Mouse (Mus musculus) frontal cortex, postnatal 36 days (tissue): ENCODE measurements around the gene Hibadh.
"Not testable (repeated sequence)": the region's sequence is repeated elsewhere in the genome, so short reads cannot be mapped to it uniquely, and the experiment has no call there.

Source experiments
- DNase-seq, 2 experiments: peaks; one replicate each; pipeline ENCODE4 v3.0.0; 2022; ENCODE audit warnings: low spot score in 2 of 2

Gene Hibadh

GRCm38 (mm10) chr6:52640224-52640712 lies at the start of gene Hibadh:
Gene Hibadh (minus strand): TSS chr6:52640389.
- DNase-seq, result peak; percentile 95 to 96

GRCm38 (mm10) chr6:52686901-52687500 lies 46.8 kb upstream of the Hibadh start:
- DNase-seq, result no peak

- no peak for DNase-seq
These were observed 42.4 kb upstream of the Hibadh start for GRCm38 (mm10) chr6:52682607-52683006.

- DNase-seq, result no peak
These were observed 41.8 kb upstream of the Hibadh start for GRCm38 (mm10) chr6:52681847-52682485.

- no peak for DNase-seq
These were observed 40.4 kb upstream of the Hibadh start for GRCm38 (mm10) chr6:52680458-52681032.

- no peak for DNase-seq
These were observed 39.4 kb upstream of the Hibadh start for GRCm38 (mm10) chr6:52679565-52679964.

GRCm38 (mm10) chr6:52677534-52677933 lies 37.3 kb upstream of the Hibadh start:
- DNase-seq, result not testable (repeated sequence)

GRCm38 (mm10) chr6:52675222-52675921 lies 35.2 kb upstream of the Hibadh start:
- DNase-seq, result no peak

- no peak for DNase-seq
These were observed 34.4 kb upstream of the Hibadh start for GRCm38 (mm10) chr6:52674541-52674940.

- no peak for DNase-seq
These were observed 33.5 kb upstream of the Hibadh start for GRCm38 (mm10) chr6:52673706-52674105.

GRCm38 (mm10) chr6:52672539-52672938 lies 32.4 kb upstream of the Hibadh start:
- DNase-seq, result no peak

- no peak for DNase-seq
These were observed 31.6 kb upstream of the Hibadh start for GRCm38 (mm10) chr6:52671791-52672190.

GRCm38 (mm10) chr6:52669878-52670277 lies 29.7 kb upstream of the Hibadh start:
- DNase-seq, result not testable (repeated sequence)

GRCm38 (mm10) chr6:52667641-52668040 lies 27.5 kb upstream of the Hibadh start:
- DNase-seq, result no peak

- no peak for DNase-seq
These were observed 22.8 kb upstream of the Hibadh start for GRCm38 (mm10) chr6:52663021-52663420.

GRCm38 (mm10) chr6:52655266-52655665 lies 15.1 kb upstream of the Hibadh start:
- no peak for DNase-seq

GRCm38 (mm10) chr6:52648806-52649205 lies 8.6 kb upstream of the Hibadh start:
- DNase-seq, result no peak

- no peak for DNase-seq
These were observed 7.8 kb upstream of the Hibadh start for GRCm38 (mm10) chr6:52648031-52648430.

GRCm38 (mm10) chr6:52645926-52646325 lies 5.7 kb upstream of the Hibadh start:
- DNase-seq, result no peak

GRCm38 (mm10) chr6:52642152-52642551 lies 2.0 kb upstream of the Hibadh start:
- DNase-seq, result no peak

- DNase-seq, result no peak
These were observed 887 bp upstream of the Hibadh start for GRCm38 (mm10) chr6:52641076-52641475.

- DNase-seq, result no peak
These were observed 504 bp downstream of the Hibadh start for GRCm38 (mm10) chr6:52639546-52640223.
